ENCODE assay signal across 11 mouse cellular contexts in the genomic region with DNA sequence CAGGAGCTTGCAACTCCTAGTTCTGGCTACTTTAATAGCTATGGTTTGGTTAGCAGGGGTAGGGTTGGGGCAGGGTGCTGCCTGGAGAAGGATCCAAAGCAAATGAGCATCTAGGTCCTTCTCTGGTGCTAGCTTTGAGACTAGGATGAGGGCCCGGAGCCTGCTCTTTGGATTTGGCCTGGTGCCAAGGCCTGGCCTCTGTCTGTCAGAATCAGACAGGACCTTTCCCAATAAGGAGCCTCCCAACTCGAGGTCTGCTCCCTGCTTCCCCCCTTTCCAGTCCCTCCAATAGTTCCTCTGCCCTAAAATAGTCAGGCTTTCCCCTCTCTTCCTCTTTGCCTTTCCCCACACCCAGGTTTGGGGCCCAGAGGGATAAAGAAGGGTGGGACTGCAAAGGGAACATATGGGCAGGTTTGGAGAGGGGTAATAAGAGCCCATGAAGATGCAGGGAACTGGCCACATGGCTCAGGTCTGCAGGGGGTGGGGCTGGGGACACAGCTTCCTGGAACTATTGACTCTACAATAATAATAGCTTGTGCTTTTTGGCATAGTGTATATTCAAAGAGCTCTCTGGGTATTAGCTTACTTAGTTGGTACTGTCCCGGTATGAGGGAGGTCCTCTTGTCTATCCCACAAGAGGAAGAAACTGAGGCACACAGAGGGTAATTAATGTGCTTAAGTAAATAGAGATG. TPM values are rescaled to one million over a fixed set of nuclear protein-coding genes. Genes with fewer than 3 reads are reported as not detected.
DNase-seq lines count a peak whose midpoint lies in the region; ATAC-seq and TF ChIP-seq lines count a peak whose summit lies in the region.
"Had no signal": no experiment of that assay in that cellular context is flagged by ENCODE, and none has a peak within 500 bp of the region (broad histone marks: within the 10 kb centered on the region; RNA-seq: fewer than 3 reads in every experiment).

No protein-coding gene starts in this region.

- TF ChIP-seq CTCF in CH12.LX (conservative IDR thresholded peaks at IDR 0.05 in 1 of 2, IDR thresholded peaks at IDR 0.05 in 1 of 2; ENCODE audit: low read depth in 2 of 2, low read length in 2 of 2) = no peak
- no peak for TF ChIP-seq CTCF in embryonic fibroblast, embryonic 13.5 days (IDR thresholded peaks at IDR 0.05; ENCODE audit: borderline replicate concordance, insufficient read depth, low read length)

- dilution Hi-C loops in CH12.LX (cut with MboI; ENCODE audit: extremely low pct_ligation_motif_present, extremely low pct_unique_long_range_greater_than_20kb, low sequenced_read_pairs) = no loop called here

- TF ChIP-seq POLR2A in CH12.LX (IDR thresholded peaks at IDR 0.05; ENCODE audit: low read depth, low read length) = no peak
- TF ChIP-seq POLR2A in embryonic fibroblast, embryonic 13.5 days (IDR thresholded peaks at IDR 0.05; ENCODE audit: low read depth, low read length) = no peak

- DNase-seq in heart, adult 8-10 months (ENCODE audit: low spot score) = no peak
- DNase-seq in CH12.LX (ENCODE audit: extremely low read depth) = peak; percentile 40
- no peak for DNase-seq in adrenal gland, postnatal 14 days
- DNase-seq in ovary, postnatal 10 days (ENCODE audit: low spot score) = no peak
- no peak for DNase-seq in adrenal gland, adult 8-10 months
- DNase-seq: thymus, postnatal 25 days had no signal

- no peak overlapping the region for H3K4me3 ChIP-seq in heart, embryonic 12.5 days
- H3K4me3 ChIP-seq in CH12.LX (replicated peaks in 1 of 3; ENCODE audit: low read depth in 2 of 3, low read length in 2 of 3, poor library complexity in 1 of 3) = no peak overlapping the region
- H3K4me3 ChIP-seq in embryonic fibroblast, embryonic 13.5 days (ENCODE audit: insufficient read depth, low read length) = no peak overlapping the region
- H3K4me3 ChIP-seq in limb, embryonic 13.5 days = no peak overlapping the region

- no peaks in the 10 kb centered on the region for H3K27me3 ChIP-seq in heart, embryonic 12.5 days (replicated peaks)
- H3K27me3 ChIP-seq in CH12.LX (replicated peaks) = no peaks in the 10 kb centered on the region
- H3K27me3 ChIP-seq in limb, embryonic 13.5 days = no peaks in the 10 kb centered on the region

- no peaks in the 10 kb centered on the region for H3K79me2 ChIP-seq in CH12.LX (replicated peaks; ENCODE audit: control insufficient read depth, extremely low read depth, insufficient read depth, poor library complexity, severe bottlenecking)

- no peaks in the 10 kb centered on the region for H3K9me3 ChIP-seq in heart, embryonic 12.5 days (replicated peaks)
- no peaks in the 10 kb centered on the region for H3K9me3 ChIP-seq in CH12.LX (replicated peaks; ENCODE audit: low read length)
- no peaks in the 10 kb centered on the region for H3K9me3 ChIP-seq in limb, embryonic 13.5 days

- no peak overlapping the region for H3K4me2 ChIP-seq in heart, embryonic 12.5 days
- no peak overlapping the region for H3K4me2 ChIP-seq in CH12.LX (ENCODE audit: insufficient read depth, low read depth, poor library complexity, severe bottlenecking)
- no peak overlapping the region for H3K4me2 ChIP-seq in limb, embryonic 13.5 days (replicated peaks)

- H3K9ac ChIP-seq in heart, embryonic 12.5 days = 0 out of 2 replicates have a peak overlapping the region, but pooled peaks have one; percentile 37
- no peak overlapping the region for H3K9ac ChIP-seq in CH12.LX (ENCODE audit: insufficient read depth, low read depth)
- H3K9ac ChIP-seq in limb, embryonic 13.5 days = no peak overlapping the region

- in situ Hi-C loops in CH12.LX (cut with MboI; ENCODE audit: low pct_ligation_motif_present, low pct_unique_long_range_greater_than_20kb, low sequenced_read_pairs) = no loop called here

- no peak for TF ChIP-seq RAD21 in CH12.LX (IDR thresholded peaks at IDR 0.05; ENCODE audit: low read depth, low read length)

- peak; percentile 39 for ATAC-seq in heart, embryonic 12.5 days (ENCODE audit: insufficient number of reproducible peaks, low FRiP score)
- ATAC-seq in limb, embryonic 13.5 days (ENCODE audit: low FRiP score, low read depth) = peak; percentile 29; the same call in 1 of the 2 replicates

- H3K4me1 ChIP-seq in heart, embryonic 12.5 days (replicated peaks) = peaks cover 57% of the 10 kb centered on the region
- peaks cover 24 to 47% of the 10 kb centered on the region in 2 experiments for H3K4me1 ChIP-seq in CH12.LX (ENCODE audit: control insufficient read depth in 1 of 2, insufficient read depth in 2 of 2)
- H3K4me1 ChIP-seq in embryonic fibroblast, embryonic 13.5 days (ENCODE audit: control insufficient read depth, insufficient read depth, low read length) = peaks cover 19% of the 10 kb centered on the region
- peaks cover 44% of the 10 kb centered on the region for H3K4me1 ChIP-seq in limb, embryonic 13.5 days

- peak overlapping the region; percentile 61 for H3K27ac ChIP-seq in heart, embryonic 12.5 days (ENCODE audit: poor library complexity, severe bottlenecking)
- H3K27ac ChIP-seq in CH12.LX (ENCODE audit: insufficient read depth, low read depth) = no peak overlapping the region
- H3K27ac ChIP-seq in embryonic fibroblast, embryonic 13.5 days (ENCODE audit: insufficient read depth, low read length) = peak overlapping the region; percentile 92
- H3K27ac ChIP-seq in limb, embryonic 13.5 days = 0 out of 2 replicates have a peak overlapping the region, but pooled peaks have one; percentile 72
- H3K27ac ChIP-seq: hindbrain, postnatal 0 days had no signal

- 30% methylated on average over 3 of the region's 3 CpGs for WGBS in heart, embryonic 12.5 days
- WGBS in limb, embryonic 13.5 days = 42% methylated on average over 3 of the region's 3 CpGs

- no peaks in the 10 kb centered on the region for H3K36me3 ChIP-seq in heart, embryonic 12.5 days
- H3K36me3 ChIP-seq in CH12.LX (replicated peaks in 1 of 2; ENCODE audit: control insufficient read depth in 1 of 2, insufficient read depth in 1 of 2, low read length in 1 of 2) = no peaks in the 10 kb centered on the region
- H3K36me3 ChIP-seq in limb, embryonic 13.5 days = no peaks in the 10 kb centered on the region

- peak; percentile 28; the same call in 1 of the 2 replicates for TF ChIP-seq EP300 in CH12.LX (IDR thresholded peaks at IDR 0.05; ENCODE audit: low read length)

TF ChIP-seq in CH12.LX, 34 proteins besides CTCF, POLR2A, EP300 and RAD21:
- peak; percentile 63; the same call in 1 of the 2 replicates for TF ChIP-seq MYC (IDR thresholded peaks at IDR 0.05; ENCODE audit: low read depth, low read length)
- TF ChIP-seq MAX (IDR thresholded peaks at IDR 0.05; ENCODE audit: low read length) = peak; percentile 72
- TF ChIP-seq JUN (IDR thresholded peaks at IDR 0.05; ENCODE audit: insufficient read depth, low read depth, low read length) = peak; percentile 36; the same call in 1 of the 2 replicates
- TF ChIP-seq ETS1 (conservative IDR thresholded peaks at IDR 0.05; ENCODE audit: low read depth, low read length) = peak; percentile 42; the same call in 1 of the 2 replicates
- TF ChIP-seq GABPA (IDR thresholded peaks at IDR 0.05; ENCODE audit: insufficient replicate concordance, low read depth, low read length) = no peak
- TF ChIP-seq MEF2A (IDR thresholded peaks at IDR 0.05; ENCODE audit: borderline replicate concordance, low read depth, low read length) = peak; percentile 39; the same call in 1 of the 2 replicates
- TF ChIP-seq NELFE (IDR thresholded peaks at IDR 0.05; ENCODE audit: low read depth, low read length) = no peak
- peak; percentile 62 for TF ChIP-seq ELF1 (IDR thresholded peaks at IDR 0.05; ENCODE audit: low read depth, low read length)

RNA-seq across cellular contexts. Expression of a gene that starts 12.2 kb away (rescaled TPM):
- polyA plus RNA-seq in heart, embryonic 12.5 days (2016; fragmentation: Nextera tagmentation; extraction: Ambion mirVana) = 111 and 115 TPM in 2 replicates
- 10 to 100 TPM; 27.8 to 40.2 (median 33.7) TPM for total RNA-seq in heart, adult 8-10 months (2022)
- total RNA-seq in CH12.LX (2012; rRNA removed) = 0.17 and 0.21 TPM in 2 replicates
- 0.07 and 0.28 TPM in 2 replicates for total RNA-seq in CH12.LX (2014; rRNA removed)
- polyA plus RNA-seq in CH12.LX (2012; ENCODE audit: insufficient read length, low read depth) = 1.6 and 1.8 TPM in 2 replicates
- 161 and 346 TPM in 2 replicates for polyA plus RNA-seq in embryonic fibroblast, embryonic 13.5 days (2011; ENCODE audit: insufficient read length, low read depth, missing spikeins)
- 55.2 and 55.3 TPM in 2 replicates for polyA plus RNA-seq in limb, embryonic 13.5 days (2015; fragmentation: Nextera tagmentation; extraction: Ambion mirVana)
- total RNA-seq in adrenal gland, postnatal 14 days (2021) = 34.9 and 37.7 TPM in 2 replicates
- total RNA-seq in adrenal gland, adult 8-10 months (2022) = 10 to 100 TPM; 29.5 to 36.7 (median 34.0) TPM

RNA-seq across cellular contexts. Expression of a gene that starts 38.9 kb away (rescaled TPM):
- 9.2 and 10.3 TPM in 2 replicates for polyA plus RNA-seq in heart, embryonic 12.5 days (2016; fragmentation: Nextera tagmentation; extraction: Ambion mirVana)
- total RNA-seq in heart, adult 8-10 months (2022) = 1 to 10 TPM; 6.7 to 9.5 (median 8.8) TPM
- total RNA-seq in CH12.LX (2012; rRNA removed) = 2.7 and 3.1 TPM in 2 replicates
- total RNA-seq in CH12.LX (2014; rRNA removed) = 1.0 and 1.2 TPM in 2 replicates
- polyA plus RNA-seq in CH12.LX (2012; ENCODE audit: insufficient read length, low read depth) = 45.2 and 59.9 TPM in 2 replicates
- polyA plus RNA-seq in embryonic fibroblast, embryonic 13.5 days (2011; ENCODE audit: insufficient read length, low read depth, missing spikeins) = 25.0 and 27.6 TPM in 2 replicates
- polyA plus RNA-seq in limb, embryonic 13.5 days (2015; fragmentation: Nextera tagmentation; extraction: Ambion mirVana) = 11.7 and 13.1 TPM in 2 replicates
- total RNA-seq in adrenal gland, postnatal 14 days (2021) = 18.7 and 19.9 TPM in 2 replicates
- total RNA-seq in adrenal gland, adult 8-10 months (2022) = 10 to 100 TPM; 13.4 to 21.9 (median 19.1) TPM

RNA-seq across cellular contexts. Expression of a gene that starts 51.5 kb away (rescaled TPM):
- 59.5 and 62.3 TPM in 2 replicates for polyA plus RNA-seq in heart, embryonic 12.5 days (2016; fragmentation: Nextera tagmentation; extraction: Ambion mirVana)
- under 1 TPM in 2 of 4 experiments, not detected in 2; 0.37 to 0.54 TPM for total RNA-seq in heart, adult 8-10 months (2022)
- total RNA-seq in CH12.LX (2012; rRNA removed) (0.21 TPM in 1 of 2 replicates, not detected in the other), CH12.LX (2014; rRNA removed) (not detected in 2 replicates)
- polyA plus RNA-seq in CH12.LX (2012; ENCODE audit: insufficient read length, low read depth) = not detected in 2 replicates
- polyA plus RNA-seq in embryonic fibroblast, embryonic 13.5 days (2011; ENCODE audit: insufficient read length, low read depth, missing spikeins) = not detected in 2 replicates
- polyA plus RNA-seq in limb, embryonic 13.5 days (2015; fragmentation: Nextera tagmentation; extraction: Ambion mirVana) = not detected in 2 replicates
- total RNA-seq in adrenal gland, postnatal 14 days (2021) = not detected in 2 replicates
- total RNA-seq in adrenal gland, adult 8-10 months (2022) = not detected
- total RNA-seq: gastrocnemius, postnatal 25 days; hindbrain, postnatal 0 days had no signal

Comparison
In these comparisons a context has a peak if more than half of its experiments do, and no peak if none do; other contexts are left out.
1. RNA of a gene that starts 12.2 kb away (total RNA-seq): 27.8 to 40.2 TPM in heart, adult 8-10 months, 29.5 to 36.7 TPM in adrenal gland, adult 8-10 months and 34.9 to 37.7 TPM in adrenal gland, postnatal 14 days; 0.07 to 0.28 TPM in CH12.LX; every median in the first group is over 10 times any median in the second.